In the genomic region with DNA sequence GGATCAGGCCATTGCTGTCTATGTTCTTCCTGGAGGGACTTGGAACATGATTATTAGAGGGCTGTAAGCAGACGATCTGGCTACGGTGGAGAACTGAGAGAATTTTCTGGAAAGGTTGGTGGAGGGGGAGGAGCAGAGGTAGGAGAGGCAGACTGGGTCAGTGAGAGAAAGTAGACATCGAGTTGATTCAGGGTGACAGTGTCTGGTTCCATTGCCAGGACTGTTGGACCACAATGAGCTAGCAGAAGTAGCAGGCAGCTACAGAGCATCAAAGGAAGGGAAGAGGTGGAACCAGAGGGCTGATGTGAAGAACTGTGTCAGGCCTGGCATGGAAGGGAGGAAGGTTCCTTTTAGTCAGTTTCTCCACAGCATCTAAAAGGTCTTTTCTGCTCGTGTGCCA, we compare ENCODE assay signal across 33 mouse cellular contexts. TPM values are rescaled to one million over a fixed set of nuclear protein-coding genes. Genes with fewer than 3 reads are reported as not detected.
DNase-seq lines count a peak whose midpoint lies in the region; ATAC-seq and TF ChIP-seq lines count a peak whose summit lies in the region.
"Had no signal": no experiment of that assay in that cellular context is flagged by ENCODE, and none has a peak within 500 bp of the region (broad histone marks: within the 10 kb centered on the region; RNA-seq: fewer than 3 reads in every experiment).

No protein-coding gene starts in this region.

- DNase-seq in cerebellum, postnatal 10 days: peak; percentile 79 to 80
- DNase-seq in cerebellum, adult 9-11 months: no peak
- DNase-seq in Muller cell, postnatal 12 days (ENCODE audit: inconsistent ontology term): peak; percentile 50
- no peak for DNase-seq in layer of hippocampus, adult 8-10 months (ENCODE audit: low spot score in 2 of 2)
- no peak for DNase-seq in kidney, adult 9 months
- DNase-seq in lung, adult 18-20 months: no peak
- DNase-seq: adrenal gland, postnatal 10 days; adrenal gland, postnatal 36 days; cerebellum, adult 18-20 months; cerebellum, postnatal 25 days; embryo, embryonic 11 days; gastrocnemius, postnatal 10 days; gastrocnemius, postnatal 36 days; heart, postnatal 10 days; heart, postnatal 36 days had no signal

- 0 out of 2 replicates have a peak, but pooled peaks cover 3% of the 10 kb centered on the region for H3K4me1 ChIP-seq in intestine, postnatal 0 days (replicated peaks; ENCODE audit: control insufficient read depth, insufficient read depth, low read length)
- H3K4me1 ChIP-seq: embryonic facial prominence, embryonic 10.5 days; forebrain, embryonic 10.5 days had no signal

- H3K9ac ChIP-seq in intestine, postnatal 0 days (ENCODE audit: low read depth, low read length): no peak overlapping the region
- H3K9ac ChIP-seq: embryonic facial prominence, embryonic 13.5 days; forebrain, embryonic 13.5 days; heart, embryonic 12.5 days; heart, embryonic 15.5 days; hindbrain, embryonic 12.5 days; hindbrain, embryonic 15.5 days had no signal

- TF ChIP-seq CTCF in intestine, postnatal 0 days (IDR thresholded peaks at IDR 0.05; ENCODE audit: low read depth): no peak

- WGBS in intestine, postnatal 0 days: 39% methylated on average over 4 of the region's 4 CpGs

- no peak overlapping the region for H3K4me2 ChIP-seq in intestine, postnatal 0 days (replicated peaks; ENCODE audit: low read depth)
- H3K4me2 ChIP-seq: embryonic facial prominence, embryonic 13.5 days; forebrain, embryonic 13.5 days; heart, embryonic 12.5 days; heart, embryonic 15.5 days; hindbrain, embryonic 12.5 days; hindbrain, embryonic 15.5 days had no signal

- no peaks in the 10 kb centered on the region for H3K36me3 ChIP-seq in intestine, postnatal 0 days (ENCODE audit: control insufficient read depth, insufficient read depth)
- H3K36me3 ChIP-seq: embryonic facial prominence, embryonic 10.5 days; embryonic facial prominence, embryonic 13.5 days; forebrain, embryonic 10.5 days; heart, embryonic 12.5 days; heart, embryonic 15.5 days; hindbrain, embryonic 12.5 days; hindbrain, embryonic 15.5 days had no signal

- H3K27me3 ChIP-seq in intestine, postnatal 0 days (replicated peaks; ENCODE audit: control insufficient read depth, insufficient read depth, low read length): no peaks in the 10 kb centered on the region
- H3K27me3 ChIP-seq: embryonic facial prominence, embryonic 13.5 days; forebrain, embryonic 13.5 days; heart, embryonic 12.5 days; heart, embryonic 15.5 days; hindbrain, embryonic 12.5 days; Patski had no signal

- no peak overlapping the region for H3K4me3 ChIP-seq in intestine, postnatal 0 days (ENCODE audit: low read depth, low read length)
- H3K4me3 ChIP-seq: embryonic facial prominence, embryonic 10.5 days; embryonic facial prominence, embryonic 13.5 days; erythroblast, embryonic 14.5 days; forebrain, embryonic 10.5 days; forebrain, embryonic 13.5 days; heart, embryonic 12.5 days; heart, embryonic 15.5 days; hindbrain, embryonic 12.5 days; hindbrain, embryonic 15.5 days had no signal

- H3K27ac ChIP-seq in intestine, postnatal 0 days (ENCODE audit: low read depth, low read length): peak overlapping the region; percentile 67; the same call in 1 of the 2 replicates
- H3K27ac ChIP-seq: embryonic facial prominence, embryonic 10.5 days; embryonic facial prominence, embryonic 13.5 days; forebrain, embryonic 10.5 days; forebrain, embryonic 13.5 days; heart, embryonic 15.5 days; hindbrain, embryonic 12.5 days; hindbrain, embryonic 15.5 days had no signal

- ATAC-seq in hematopoietic stem cell, adult 5-6 weeks (replicated peaks in 1 of 2; ENCODE audit: insufficient read depth in 1 of 2, low FRiP score in 2 of 2, low TSS enrichment in 1 of 2, low read depth in 1 of 2, poor library complexity in 2 of 2, severe bottlenecking in 2 of 2): peak; percentile 69 to 81
- ATAC-seq in intestine, postnatal 0 days: no peak
- ATAC-seq: forebrain, embryonic 13.5 days; forebrain, embryonic 16.5 days; Patski had no signal

- H3K9me3 ChIP-seq in intestine, postnatal 0 days (ENCODE audit: control insufficient read depth): no peaks in the 10 kb centered on the region
- H3K9me3 ChIP-seq: embryonic facial prominence, embryonic 10.5 days; embryonic facial prominence, embryonic 13.5 days; forebrain, embryonic 10.5 days; forebrain, embryonic 13.5 days; heart, embryonic 12.5 days; heart, embryonic 15.5 days; hindbrain, embryonic 12.5 days; hindbrain, embryonic 15.5 days had no signal

RNA-seq across cellular contexts. Expression of a gene that starts 23.5 kb away (rescaled TPM):
- total RNA-seq in hematopoietic stem cell, adult 5-6 weeks (2017): 40.2 and 48.3 TPM in 2 replicates
- 27.9 and 30.0 TPM in 2 replicates for polyA plus RNA-seq in intestine, postnatal 0 days (2015; fragmentation: Nextera tagmentation; extraction: Ambion mirVana)
- total RNA-seq in layer of hippocampus, adult 8-10 months (2022): 10 to 100 TPM; 41.3 to 56.1 (median 50.2) TPM

RNA-seq across cellular contexts. Expression of a gene that starts 33.1 kb away (rescaled TPM):
- total RNA-seq in hematopoietic stem cell, adult 5-6 weeks (2017): not detected in 2 replicates
- polyA plus RNA-seq in intestine, postnatal 0 days (2015; fragmentation: Nextera tagmentation; extraction: Ambion mirVana): 0.86 and 1.3 TPM in 2 replicates
- total RNA-seq in layer of hippocampus, adult 8-10 months (2022): 1 to 10 TPM; 2.1 to 4.2 (median 2.6) TPM
- total RNA-seq: adrenal gland, adult 18-20 months; adrenal gland, postnatal 36 days; gastrocnemius, adult 18-20 months; gastrocnemius, postnatal 36 days; granulocyte monocyte progenitor cell, adult 5-6 weeks; heart, adult 8-10 months; heart, postnatal 36 days had no signal
- polyA plus RNA-seq: erythroblast, embryonic 14.5 days had no signal

RNA-seq across cellular contexts. Expression of a gene that starts 48.8 kb away (rescaled TPM):
- total RNA-seq in hematopoietic stem cell, adult 5-6 weeks (2017): 0.63 TPM in 1 of 2 replicates, not detected in the other
- 0.09 TPM in 2 replicates for polyA plus RNA-seq in intestine, postnatal 0 days (2015; fragmentation: Nextera tagmentation; extraction: Ambion mirVana)
- total RNA-seq in layer of hippocampus, adult 8-10 months (2022): under 1 TPM; 0.23 to 0.97 (median 0.66) TPM
- total RNA-seq: adrenal gland, adult 18-20 months; gastrocnemius, adult 18-20 months; heart, postnatal 36 days had no signal
- polyA plus RNA-seq: embryonic facial prominence, embryonic 10.5 days; erythroblast, embryonic 14.5 days; forebrain, embryonic 10.5 days; heart, embryonic 15.5 days; intestine, embryonic 14.5 days had no signal

Comparison
In these comparisons a context has a peak if more than half of its experiments do, and no peak if none do; other contexts are left out.
1. DNase-seq: peak in cerebellum, postnatal 10 days (2 of 2) and Muller cell, postnatal 12 days (single experiment); none in cerebellum, adult 9-11 months (single experiment), layer of hippocampus, adult 8-10 months (0 of 2), kidney, adult 9 months (single experiment) and lung, adult 18-20 months (0 of 2).